Mouse (Mus musculus) MEL (cell line): ENCODE results near the gene Atrn. TPM values are rescaled to one million over a fixed set of nuclear protein-coding genes. Genes with fewer than 3 reads are reported as not detected.

Experiments used
- DNase-seq: peaks from one replicate; pipeline ENCODE4 v3.0.0; 2011; ENCODE audit warnings: low read depth, low spot score
- H3K27ac ChIP-seq: 2 replicates; pipeline ENCODE4 v1.5.1; 2012; ENCODE audit warnings: low read depth, mild to moderate bottlenecking, control low read depth, low read length, moderate library complexity; ENCODE audit not compliant: control insufficient read depth
- H3K27me3 ChIP-seq, 2 experiments: fragments of 150-350 bp in 1 of 2; sonication (generic) in 1 of 2; 2 replicates each; pipeline ENCODE4 v1.6.1; 2012; ENCODE audit warnings: low read length in 2 of 2, mild to moderate bottlenecking in 2 of 2, improper control_type of control experiment in 1 of 2, moderate library complexity in 1 of 2; ENCODE audit not compliant: insufficient read depth in 2 of 2, control insufficient read depth in 1 of 2
- H3K36me3 ChIP-seq, 2 experiments: 2 replicates each; pipeline ENCODE4 v1.6.1; 2012 to 2014; ENCODE audit warnings: low read length in 2 of 2, improper control_type of control experiment in 1 of 2, inconsistent platforms in 1 of 2, mild to moderate bottlenecking in 1 of 2; ENCODE audit not compliant: insufficient read depth in 2 of 2, control insufficient read depth in 1 of 2
- H3K4me1 ChIP-seq, 2 experiments: fragments of 150-350 bp in 1 of 2; sonication (generic) in 1 of 2; 2 replicates each; pipeline ENCODE4 v1.6.1; 2012; ENCODE audit warnings: low read length in 2 of 2, improper control_type of control experiment in 1 of 2, mild to moderate bottlenecking in 1 of 2; ENCODE audit not compliant: insufficient read depth in 2 of 2, control insufficient read depth in 1 of 2
- H3K4me3 ChIP-seq, 2 experiments: fragments of 150-350 bp in 1 of 2; sonication (generic) in 1 of 2; 2 replicates each; pipeline ENCODE4 v1.5.1; 2012; ENCODE audit warnings: low read depth in 2 of 2, low read length in 2 of 2, mild to moderate bottlenecking in 2 of 2, moderate library complexity in 2 of 2, control low read depth in 1 of 2, improper control_type of control experiment in 1 of 2; ENCODE audit not compliant: control insufficient read depth in 1 of 2, insufficient read depth in 1 of 2
- H3K79me2 ChIP-seq: 2 replicates; pipeline ENCODE4 v1.6.1; 2012; ENCODE audit warnings: mild to moderate bottlenecking, low read length, moderate library complexity; ENCODE audit not compliant: control insufficient read depth, poor library complexity, insufficient read depth
- H3K9ac ChIP-seq: 2 replicates; pipeline ENCODE4 v1.6.1; 2012; ENCODE audit warnings: low read depth, mild to moderate bottlenecking, control low read depth, low read length, moderate library complexity; ENCODE audit not compliant: control insufficient read depth, poor library complexity, severe bottlenecking
- H3K9me3 ChIP-seq: fragments of 150-350 bp; sonication (generic); replicated peaks from 2 replicates; pipeline ENCODE4 v1.6.1; 2012; ENCODE audit warnings: mild to moderate bottlenecking, low read length, improper control_type of control experiment, moderate library complexity; ENCODE audit not compliant: insufficient read depth
- BHLHE40 ChIP-seq: IDR thresholded peaks from 2 replicates; pipeline ENCODE4 v1.6.1; 2012; ENCODE audit warnings: low read depth, mild to moderate bottlenecking, inconsistent platforms, low read length, improper control_type of control experiment, borderline replicate concordance
- CHD1 ChIP-seq: IDR thresholded peaks from 2 replicates; pipeline ENCODE4 v1.6.1; 2012; ENCODE audit warnings: low read depth, mild to moderate bottlenecking, inconsistent platforms, low read length, improper control_type of control experiment
- ELF1 ChIP-seq: IDR thresholded peaks from 2 replicates; pipeline ENCODE4 v1.6.1; 2014; ENCODE audit warnings: low read depth, mild to moderate bottlenecking, inconsistent platforms, low read length, improper control_type of control experiment, moderate library complexity
- EP300 ChIP-seq, 2 experiments: IDR thresholded peaks; 2 replicates each; pipeline ENCODE4 v1.6.1; 2011; ENCODE audit warnings: improper control_type of control experiment in 2 of 2, low read length in 2 of 2, low read depth in 1 of 2, mild to moderate bottlenecking in 1 of 2
- GABPA ChIP-seq: IDR thresholded peaks from 2 replicates; pipeline ENCODE4 v1.6.1; 2012; ENCODE audit warnings: low read depth, mild to moderate bottlenecking, inconsistent platforms, low read length, improper control_type of control experiment, moderate library complexity
- GATA1 ChIP-seq: IDR thresholded peaks from 2 replicates; pipeline ENCODE4 v1.6.1; 2011; ENCODE audit warnings: low read depth, low read length, improper control_type of control experiment
- JUND ChIP-seq: IDR thresholded peaks from 2 replicates; pipeline ENCODE4 v1.6.1; 2011; ENCODE audit warnings: low read depth, mild to moderate bottlenecking, improper control_type of control experiment, low read length
- MEF2A ChIP-seq: IDR thresholded peaks from 2 replicates; pipeline ENCODE4 v1.6.1; 2014; ENCODE audit warnings: low read depth, mild to moderate bottlenecking, inconsistent platforms, low read length, improper control_type of control experiment; ENCODE audit not compliant: poor library complexity, insufficient replicate concordance, severe bottlenecking; ENCODE audit errors: extremely low read depth
- MYB ChIP-seq: IDR thresholded peaks from 2 replicates; pipeline ENCODE4 v1.6.1; 2011; ENCODE audit warnings: mild to moderate bottlenecking, low read depth, low read length, improper control_type of control experiment
- MYC ChIP-seq: IDR thresholded peaks from 2 replicates; pipeline ENCODE4 v1.6.1; 2011; ENCODE audit warnings: low read depth, mild to moderate bottlenecking, low read length, improper control_type of control experiment, moderate library complexity
- TAL1 ChIP-seq: IDR thresholded peaks from 2 replicates; pipeline ENCODE4 v1.6.1; 2012; ENCODE audit warnings: mild to moderate bottlenecking, inconsistent platforms, low read length, moderate library complexity, mixed read lengths
- TCF12 ChIP-seq: IDR thresholded peaks from 2 replicates; pipeline ENCODE4 v1.6.1; 2014; ENCODE audit warnings: low read depth, mild to moderate bottlenecking, inconsistent platforms, low read length, improper control_type of control experiment, moderate library complexity
- UBTF ChIP-seq: IDR thresholded peaks from 2 replicates; pipeline ENCODE4 v1.6.1; 2012; ENCODE audit warnings: low read depth, mild to moderate bottlenecking, inconsistent platforms, low read length, improper control_type of control experiment, moderate library complexity, borderline replicate concordance; ENCODE audit not compliant: insufficient read depth
- USF1 ChIP-seq: IDR thresholded peaks from 2 replicates; pipeline ENCODE4 v1.6.1; 2014; ENCODE audit warnings: low read depth, mild to moderate bottlenecking, inconsistent platforms, low read length, improper control_type of control experiment, moderate library complexity
- USF2 ChIP-seq, 2 experiments: IDR thresholded peaks; 2 replicates each; pipeline ENCODE4 v1.6.1; 2011 to 2012; ENCODE audit warnings: improper control_type of control experiment in 2 of 2, low read length in 2 of 2, borderline replicate concordance in 1 of 2, inconsistent platforms in 1 of 2, low read depth in 1 of 2, mild to moderate bottlenecking in 1 of 2; ENCODE audit not compliant: insufficient read depth in 1 of 2
- ZKSCAN1 ChIP-seq: IDR thresholded peaks from 2 replicates; pipeline ENCODE4 v1.6.1; 2012; ENCODE audit warnings: low read depth, mild to moderate bottlenecking, inconsistent platforms, low read length, improper control_type of control experiment, moderate library complexity
- polyA plus RNA-seq, 2 experiments: library from polyadenylated mRNA; stranded (reverse) in 1 of 2; unstranded in 1 of 2; fragments of >175 nt in 1 of 2; fragments of >200 nt in 1 of 2; gene quantifications; 2 replicates each; pipeline versions ENCODE4 v1.2.1 to v1.2.4; 2012; ENCODE audit warnings: low replicate concordance in 2 of 2, low read depth in 1 of 2; ENCODE audit not compliant: insufficient read length in 2 of 2, insufficient read depth in 1 of 2, missing spikeins in 1 of 2
- total RNA-seq: library from RNA; depleted of rRNA; stranded (reverse); fragments of 300-350 nt; gene quantifications from 2 replicates; pipeline ENCODE4 v1.2.3, GENCODE M21; 2012

Gene Atrn
- total and polyA plus RNA-seq, 3 experiments, result 6.3 to 28.2 (median 9.2) TPM

DNA sequence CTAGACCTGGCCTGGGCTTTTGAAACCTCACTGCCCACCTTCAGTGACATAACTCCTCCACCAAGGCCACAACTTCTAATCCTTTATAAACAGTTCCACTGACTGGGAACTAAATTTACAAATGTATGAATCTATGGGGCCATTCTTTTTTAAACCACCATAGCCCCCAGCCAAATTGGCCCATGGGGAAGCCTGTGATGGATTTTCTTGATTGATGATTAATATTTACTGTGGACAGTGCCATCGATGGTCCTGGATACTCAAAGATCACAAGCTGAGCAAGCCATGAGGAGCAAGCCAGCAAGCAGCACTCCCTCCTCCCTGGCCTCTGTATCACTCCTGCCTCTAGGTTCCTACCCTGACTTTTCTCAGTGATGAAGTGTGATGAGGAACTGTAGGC, 11.4 kb downstream of the Atrn start:
- Histone ChIP-seq H3K4me1 (no peaks in the 10 kb centered on the region), H3K9me3 (no peaks in the 10 kb centered on the region), H3K9ac (no peak overlapping the region), H3K36me3 (no peaks in the 10 kb centered on the region), H3K4me3 (no peak overlapping the region), H3K27ac (no peak overlapping the region), H3K79me2 (peaks cover 5% of the 10 kb centered on the region; the same call in 1 of the 2 replicates), H3K27me3 (no peaks in the 10 kb centered on the region)
- DNase-seq, result no peak
- TF ChIP-seq JUND (no peak), TAL1 (no peak), TCF12 (no peak), MYC (no peak), GATA1 (no peak), UBTF (no peak), CHD1 (no peak), MYB (no peak)

DNA sequence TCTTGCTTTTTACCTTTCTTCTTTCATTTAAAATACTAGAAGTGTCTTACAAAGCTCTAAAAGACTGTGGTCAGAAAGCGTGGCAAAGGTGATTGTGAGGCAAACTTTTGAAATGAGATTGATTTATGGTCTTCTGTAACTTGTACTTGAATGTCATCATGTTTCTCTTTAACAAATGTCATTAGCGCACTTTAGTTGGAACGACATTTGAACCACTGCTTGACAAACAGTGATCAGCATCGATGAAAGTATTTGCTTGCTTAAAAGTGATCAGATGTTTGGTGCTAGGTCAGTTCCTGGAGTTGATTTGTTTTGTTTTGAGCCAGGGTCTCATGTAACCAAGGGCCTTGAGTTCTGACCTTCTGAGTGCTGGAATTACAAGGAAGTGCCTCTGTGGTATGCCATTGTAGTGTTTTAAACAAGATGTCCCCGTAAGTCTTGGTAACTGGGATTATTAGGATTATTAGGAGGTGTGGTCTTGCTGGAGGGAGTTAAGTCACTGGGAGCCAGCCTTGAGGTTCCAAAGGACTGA, 12.8 kb downstream of the Atrn start:
- no peak for DNase-seq
- H3K9me3 ChIP-seq, result no peaks in the 10 kb centered on the region
- H3K36me3 ChIP-seq, result no peaks in the 10 kb centered on the region
- TF ChIP-seq MEF2A, result no peak
- no peak overlapping the region for H3K9ac ChIP-seq
- H3K27ac ChIP-seq, result no peak overlapping the region
- H3K27me3 ChIP-seq, result no peaks in the 10 kb centered on the region
- H3K79me2 ChIP-seq, result peaks cover 5% of the 10 kb centered on the region; the same call in 1 of the 2 replicates
- H3K4me3 ChIP-seq, result no peak overlapping the region
- H3K4me1 ChIP-seq, result no peaks in the 10 kb centered on the region

DNA sequence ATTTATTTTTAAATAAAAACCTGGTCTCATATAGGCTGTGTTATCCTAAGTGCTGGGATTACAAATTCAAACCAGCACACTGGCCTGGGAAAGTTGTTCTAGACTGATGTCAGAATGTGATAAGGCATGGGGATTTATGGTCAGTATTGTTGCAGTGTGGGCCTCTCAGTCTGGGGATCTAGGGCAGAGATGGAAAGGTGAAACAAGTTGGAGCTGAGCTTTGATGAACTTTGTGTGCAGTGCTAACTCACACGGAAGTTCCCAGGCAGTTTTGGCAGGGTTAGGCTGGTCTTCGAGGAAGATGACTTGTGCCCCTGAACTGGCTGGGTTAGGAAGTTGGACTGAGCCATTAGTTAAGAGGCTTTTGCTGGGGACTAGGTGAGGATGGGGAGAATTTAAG, 18.7 kb downstream of the Atrn start:
- Histone ChIP-seq H3K4me1 (peaks cover 6 to 10% of the 10 kb centered on the region in 2 experiments), H3K9me3 (no peaks in the 10 kb centered on the region)

More for the DNA sequence above, 18.7 kb downstream of the Atrn start:
- no peaks in the 10 kb centered on the region for H3K27me3 ChIP-seq
- no peak overlapping the region for H3K9ac ChIP-seq
- H3K4me3 ChIP-seq, result no peak overlapping the region
- peaks cover 0 to 9% of the 10 kb centered on the region in 2 experiments; a peak in 2 of 4 replicates for H3K36me3 ChIP-seq
- DNase-seq, result no peak
- TF ChIP-seq BHLHE40, result no peak
- no peak for TF ChIP-seq USF1
- TF ChIP-seq JUND, result no peak
- TF ChIP-seq ELF1, result no peak
- no peak for TF ChIP-seq USF2 (IDR thresholded peaks at IDR 0.05; ENCODE audit: borderline replicate concordance in 1 of 2, insufficient read depth in 1 of 2, low read depth in 1 of 2, low read length in 2 of 2)
- TF ChIP-seq ZKSCAN1, result no peak
- no peak for TF ChIP-seq EP300 (IDR thresholded peaks at IDR 0.05; ENCODE audit: low read depth in 1 of 2, low read length in 2 of 2)
- no peak for TF ChIP-seq GABPA
- TF ChIP-seq, all 39 proteins: peak for 0
- H3K27ac ChIP-seq, result no peak overlapping the region
- peaks cover 8% of the 10 kb centered on the region; the same call in 1 of the 2 replicates for H3K79me2 ChIP-seq
